Mouse (Mus musculus) CD8-positive naive resting alpha-beta T cell, adult 2 months (primary cell): ENCODE results near the gene Rfk.

Experiments used
- DNase-seq, 2 experiments: peaks; one replicate each; pipeline ENCODE4 v3.0.0; 2022; ENCODE audit warnings: low read depth in 2 of 2, low spot score in 2 of 2

Gene Rfk

DNA sequence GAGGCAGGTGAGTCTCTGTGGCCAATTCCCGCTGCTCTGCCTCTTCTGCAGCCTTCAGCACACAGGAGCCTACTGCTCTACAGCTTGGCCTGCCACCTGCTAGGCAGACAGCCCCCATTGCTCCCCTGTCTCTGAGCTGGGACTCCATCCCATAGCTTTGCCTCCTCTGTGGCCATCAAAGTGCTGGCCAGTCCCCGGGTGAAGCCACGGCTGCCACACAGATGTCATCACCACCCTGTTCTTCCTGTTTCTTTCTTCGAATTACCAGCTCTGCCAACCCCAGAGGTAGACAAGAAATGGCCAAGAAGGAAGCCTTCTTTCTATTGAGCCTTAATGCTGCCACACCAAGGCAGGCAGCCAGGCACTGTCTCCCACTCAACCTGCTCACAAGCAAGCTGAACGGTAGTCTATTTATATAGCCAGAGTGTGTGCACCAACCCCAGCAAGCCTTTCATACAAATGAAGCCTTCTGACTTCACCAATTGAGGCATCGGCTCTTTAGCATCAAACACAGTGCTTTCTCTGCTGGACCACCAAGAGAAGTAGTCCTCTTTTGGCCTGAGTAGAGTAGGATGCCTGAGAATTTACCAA is 10.9 kb upstream of the Rfk start:
- DNase-seq: no peak

DNA sequence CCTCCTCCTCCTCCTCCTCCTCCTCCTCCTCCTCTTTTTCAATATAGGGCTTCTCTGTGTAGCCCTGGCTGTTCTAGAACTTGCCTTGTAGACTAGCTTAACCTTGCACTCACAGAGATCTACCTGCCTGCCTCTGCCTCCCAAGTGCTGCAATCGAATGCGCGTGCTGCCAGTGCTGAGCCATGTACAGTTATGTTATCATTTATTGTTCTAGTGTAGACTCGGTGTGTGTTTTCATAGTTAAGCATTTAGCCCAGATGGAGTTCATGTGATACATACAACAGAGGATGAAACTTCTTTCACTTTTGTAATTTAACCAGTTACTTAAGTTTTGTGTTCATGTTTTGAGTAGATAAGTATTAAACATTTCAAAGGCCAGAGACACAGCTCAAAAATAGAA is 8.8 kb upstream of the Rfk start:
- DNase-seq: no peak

DNA sequence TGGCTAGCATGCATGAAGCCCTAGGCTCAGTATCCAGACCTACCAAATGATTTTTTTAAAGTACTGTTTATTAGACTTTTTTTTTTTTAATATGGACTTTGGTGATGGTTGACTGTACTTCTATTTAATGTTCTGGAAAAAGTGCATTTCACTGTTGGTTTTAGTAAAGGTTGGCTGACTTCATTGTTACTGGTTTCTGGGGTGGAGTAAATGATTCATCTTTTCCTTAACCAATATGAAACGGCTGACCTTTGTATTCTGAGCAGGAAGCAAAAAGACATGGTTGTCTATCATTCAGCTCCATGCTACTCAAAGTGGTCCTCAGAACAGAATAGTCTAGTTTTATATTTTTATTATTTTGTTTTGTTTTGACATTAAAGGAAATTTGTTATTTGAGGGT is 8.4 kb upstream of the Rfk start:
- DNase-seq: no peak

DNA sequence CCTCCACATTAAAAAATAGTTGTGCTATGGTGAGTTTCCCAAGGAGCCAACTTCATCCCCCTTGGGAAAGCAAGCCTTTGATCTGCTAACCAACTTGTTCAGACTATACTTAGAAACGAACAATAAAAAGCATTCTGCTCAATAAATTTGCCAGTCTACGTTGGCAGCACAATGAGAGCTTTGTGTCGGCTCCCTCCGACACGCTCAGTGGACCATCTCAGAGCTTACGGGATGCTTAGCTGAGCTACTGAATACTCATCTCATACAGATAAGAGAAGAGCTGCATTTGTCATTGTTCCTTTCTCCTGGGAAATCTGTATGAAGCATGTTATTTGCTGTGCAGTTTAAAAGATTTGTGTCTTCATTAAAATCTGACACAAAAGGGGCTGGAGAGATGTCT is 7.4 kb upstream of the Rfk start:
- no peak for DNase-seq

DNA sequence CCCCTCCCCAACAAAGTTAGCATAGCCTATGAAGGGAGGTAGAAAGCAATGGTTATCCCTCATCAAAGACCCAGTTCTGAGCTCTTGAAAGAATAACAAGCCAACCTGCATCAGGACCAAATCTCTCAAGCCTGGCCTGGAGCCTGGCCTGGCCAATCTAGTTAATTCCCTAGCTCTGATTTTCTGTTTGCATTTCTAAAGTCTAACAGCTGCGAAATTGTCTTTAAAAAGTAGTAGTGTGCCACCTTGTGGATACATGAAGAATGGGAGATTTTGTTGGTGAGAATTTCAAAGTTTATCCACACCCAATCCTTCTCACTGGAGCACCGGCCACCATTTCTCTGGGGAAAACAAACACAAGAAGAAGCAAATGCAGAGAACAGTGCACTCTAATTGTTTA is 5.4 kb upstream of the Rfk start:
- no peak for DNase-seq

DNA sequence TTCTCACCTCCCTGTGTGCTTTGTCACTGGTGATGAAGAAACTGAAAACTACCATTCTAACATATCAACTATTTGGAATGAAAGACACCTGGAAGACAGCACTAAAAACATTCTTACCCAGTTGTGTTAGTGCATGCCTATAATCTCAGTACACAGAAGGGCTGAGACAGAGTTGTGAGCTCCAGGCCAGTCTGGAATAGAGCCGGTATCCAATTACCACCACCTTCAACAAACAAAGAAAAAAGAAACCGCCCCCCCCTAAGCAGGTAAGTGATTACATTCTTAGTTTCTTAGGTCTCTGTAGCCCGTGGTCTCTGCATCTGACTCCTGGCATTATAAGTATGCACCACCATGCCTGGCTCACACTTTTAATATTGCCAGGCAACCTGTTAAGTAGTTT is 977 bp upstream of the Rfk start:
- no peak for DNase-seq

DNA sequence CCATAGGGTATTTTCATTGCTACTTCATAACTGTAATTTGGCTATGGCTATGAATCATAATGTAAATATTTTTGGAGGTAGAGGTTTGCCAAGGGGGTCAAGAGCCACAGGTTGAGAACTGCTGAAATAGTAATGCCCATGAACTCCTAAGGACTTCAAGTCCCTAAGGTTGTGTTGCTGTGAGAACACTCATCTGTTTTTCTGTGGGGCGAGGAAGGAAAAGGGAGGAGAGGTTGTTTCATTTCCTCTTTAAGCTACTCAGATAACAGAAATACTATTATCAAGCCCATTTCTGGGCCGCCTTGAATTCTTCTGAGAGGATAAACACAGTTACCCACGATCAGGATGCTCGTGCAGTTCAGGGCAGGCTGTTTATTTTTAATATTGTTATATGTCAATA is 3.0 kb downstream of the Rfk start:
- DNase-seq: no peak

DNA sequence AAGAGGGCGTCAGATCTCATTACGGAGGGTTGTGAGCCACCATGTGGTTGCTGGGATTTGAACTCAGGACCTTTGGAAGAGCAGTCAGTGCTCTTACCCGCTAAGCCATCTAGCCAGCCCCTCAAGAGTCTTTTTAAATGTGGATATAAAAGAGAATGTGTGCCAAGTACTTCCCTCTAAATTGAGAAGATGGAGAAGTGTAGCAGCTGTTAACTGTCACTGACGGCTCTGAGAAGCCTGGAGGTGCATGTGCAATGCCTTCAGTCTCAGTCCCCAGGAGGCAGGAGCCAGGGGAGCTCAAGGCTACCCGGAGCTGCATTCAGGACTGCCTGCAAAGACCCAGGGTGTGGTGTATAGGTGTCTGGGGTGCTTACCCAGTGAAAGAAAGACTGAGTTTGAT is 4.1 kb downstream of the Rfk start:
- no peak for DNase-seq

DNA sequence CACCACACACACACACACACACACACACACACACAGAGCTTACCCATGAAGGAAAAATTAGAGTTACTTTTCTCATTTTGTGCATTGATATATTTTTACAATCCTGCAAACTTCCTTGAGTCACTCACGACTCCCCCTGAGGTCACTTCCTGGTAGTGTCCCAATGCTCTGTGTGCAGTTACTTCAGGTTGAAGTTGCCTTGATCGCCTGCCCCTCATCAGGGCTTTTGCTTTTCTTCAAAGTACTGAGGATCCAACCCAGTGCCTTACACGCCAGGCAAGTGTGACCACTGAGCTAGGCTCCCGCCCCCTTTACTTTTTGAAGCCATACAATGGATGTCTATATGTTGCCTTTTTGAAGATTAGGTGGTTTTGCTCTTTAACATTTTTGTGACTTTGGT is 6.1 kb downstream of the Rfk start:
- no peak for DNase-seq

DNA sequence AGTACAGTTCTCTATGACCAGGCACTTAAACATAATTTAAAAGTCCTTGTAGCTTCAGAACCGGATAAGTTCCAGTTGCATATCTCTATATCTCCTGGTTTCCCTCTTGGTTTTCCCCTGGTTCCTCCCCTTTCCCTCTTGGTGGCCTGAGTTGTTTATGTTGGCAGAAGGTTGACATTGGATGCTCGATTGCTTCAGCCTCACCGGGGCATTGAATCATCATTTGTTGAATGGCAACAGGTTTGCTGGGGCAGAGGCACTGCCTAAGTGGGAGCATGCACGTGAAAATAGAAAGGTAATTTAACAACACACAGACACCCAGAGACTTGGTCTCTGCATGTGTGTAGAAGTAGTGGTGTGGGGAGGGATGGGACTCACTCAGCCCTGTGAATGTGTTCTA is 6.7 kb downstream of the Rfk start:
- no peak for DNase-seq

DNA sequence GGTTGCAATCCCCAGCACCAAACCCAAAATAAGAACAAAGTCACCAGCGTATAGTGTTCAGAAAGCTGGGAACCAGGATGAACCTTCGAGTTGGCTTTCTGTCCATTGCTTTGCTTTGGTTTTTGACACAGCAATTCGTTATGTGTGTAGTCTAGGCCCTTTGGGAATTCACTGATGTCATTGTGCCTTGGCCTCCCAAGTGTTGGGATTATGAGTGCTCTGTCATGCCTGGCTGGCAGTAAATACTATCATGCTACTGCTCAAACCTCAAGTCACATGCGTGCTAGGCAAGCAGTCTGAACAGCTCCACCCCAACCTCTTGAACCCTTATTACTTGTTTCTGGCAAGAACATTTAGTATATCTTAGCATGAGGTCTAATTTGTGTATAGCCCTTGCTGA is 9.3 kb downstream of the Rfk start:
- DNase-seq: no peak

DNA sequence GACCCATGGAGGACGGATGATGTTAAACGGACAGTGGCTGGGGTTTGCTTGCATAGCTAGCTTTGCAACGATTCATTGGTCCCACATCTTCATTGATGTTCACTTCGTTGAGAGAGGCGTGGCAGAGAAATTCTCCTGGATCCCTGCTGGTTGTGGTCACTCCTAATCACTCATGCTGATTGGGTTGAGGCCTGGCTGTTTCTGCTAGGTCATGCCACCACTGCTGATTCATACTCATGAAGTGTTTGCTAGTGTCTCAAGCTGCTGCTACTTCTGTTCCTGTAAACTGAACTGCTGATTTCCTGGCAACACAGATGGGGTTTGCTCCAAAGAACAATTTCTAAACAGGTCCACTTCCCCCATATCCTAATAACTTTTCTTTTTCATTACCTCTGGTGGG is 13.0 kb downstream of the Rfk start:
- no peak for DNase-seq

DNA sequence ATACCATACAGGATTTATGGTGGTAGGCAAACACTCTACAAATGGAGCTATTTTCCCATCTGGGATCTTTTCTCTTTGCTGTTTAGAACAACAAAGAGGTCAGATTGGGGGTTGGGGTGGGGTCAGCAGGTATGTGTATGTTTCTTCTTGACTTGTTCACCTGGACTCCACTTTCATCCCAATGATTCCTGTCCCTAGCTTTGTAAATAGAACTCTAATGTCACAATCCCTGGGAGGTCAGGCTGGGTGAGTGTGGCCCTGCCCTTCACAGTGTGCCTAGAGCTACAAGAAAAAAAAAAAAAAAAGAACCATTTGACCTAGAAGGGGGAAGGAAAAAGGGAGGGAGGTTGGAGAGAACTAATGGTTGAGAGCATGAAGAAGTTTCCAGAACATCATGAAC is 14.7 kb downstream of the Rfk start:
- no peak for DNase-seq

DNA sequence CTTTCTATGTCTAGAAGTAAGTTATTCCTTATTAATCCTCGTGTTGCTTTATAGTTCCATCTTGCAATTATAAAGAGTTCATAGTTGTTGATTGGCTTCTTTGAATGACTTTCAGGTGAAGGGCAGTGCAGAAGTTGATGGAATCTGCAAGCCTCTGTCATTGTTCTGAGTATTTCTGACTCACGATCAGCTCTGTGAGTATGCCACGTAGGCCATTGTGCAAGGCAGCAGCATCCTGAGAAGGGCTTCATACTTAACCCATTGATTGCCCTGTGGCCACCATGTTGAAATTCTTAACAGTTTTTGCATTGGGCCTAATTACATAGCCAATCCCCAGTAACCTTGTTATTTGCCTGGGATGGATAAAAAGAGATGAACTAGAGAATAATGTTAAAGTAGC is 15.5 kb downstream of the Rfk start:
- no peak for DNase-seq

DNA sequence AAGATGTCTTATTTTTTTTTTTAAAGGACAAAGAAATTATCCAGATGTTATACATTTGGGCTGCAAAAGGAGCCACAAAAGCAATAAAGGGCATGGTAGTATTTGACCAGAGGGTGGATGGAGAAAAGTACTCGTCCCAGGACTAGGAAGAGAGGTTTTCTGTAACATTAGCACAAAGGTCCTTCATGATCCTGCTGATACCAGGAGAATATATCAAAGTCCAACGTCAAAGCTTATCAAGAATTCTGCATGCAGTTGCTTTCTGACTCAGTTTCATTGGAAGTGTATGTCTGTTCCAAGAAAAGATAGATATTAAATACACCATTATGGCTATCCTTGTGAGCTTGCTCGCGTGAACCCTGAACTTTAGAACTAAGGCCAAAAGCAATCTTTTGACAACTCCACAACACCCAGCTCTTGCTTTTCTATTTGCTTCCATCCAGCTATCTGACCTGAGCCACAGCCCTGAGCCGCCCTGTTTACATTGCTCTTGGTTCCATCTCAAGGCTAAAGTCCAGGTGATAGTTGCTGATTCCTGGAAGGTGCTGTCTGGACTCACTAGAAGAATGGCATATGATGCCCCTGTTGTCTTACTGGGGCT is 16.7 kb downstream of the Rfk start:
- no peak for DNase-seq

DNA sequence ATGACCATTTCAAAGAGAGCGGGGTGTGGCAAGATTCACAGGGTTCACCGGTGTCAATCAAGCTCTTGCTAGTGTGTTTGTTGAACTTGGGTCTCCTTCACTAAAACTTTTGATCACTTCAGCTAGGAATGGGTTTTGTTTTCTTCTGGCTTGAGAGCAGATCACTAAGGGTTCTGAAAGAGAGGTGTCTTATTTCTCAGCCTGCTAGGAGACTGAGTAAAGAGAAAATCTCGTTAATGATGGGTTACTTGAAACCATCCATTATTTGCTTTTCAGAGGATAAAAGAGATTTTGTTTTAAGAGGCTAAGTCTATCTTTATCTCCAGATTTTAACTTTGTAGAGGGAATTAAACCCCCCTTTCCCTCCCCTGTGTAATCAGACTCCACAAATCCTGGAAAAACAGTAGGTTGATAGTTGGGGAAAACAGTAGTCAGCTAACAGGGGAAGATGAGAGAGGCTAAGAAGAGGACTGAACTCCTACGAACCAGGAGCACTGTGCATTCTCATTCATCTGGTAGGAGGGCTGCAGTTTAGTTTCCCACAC is 19.1 kb downstream of the Rfk start:
- DNase-seq: no peak

DNA sequence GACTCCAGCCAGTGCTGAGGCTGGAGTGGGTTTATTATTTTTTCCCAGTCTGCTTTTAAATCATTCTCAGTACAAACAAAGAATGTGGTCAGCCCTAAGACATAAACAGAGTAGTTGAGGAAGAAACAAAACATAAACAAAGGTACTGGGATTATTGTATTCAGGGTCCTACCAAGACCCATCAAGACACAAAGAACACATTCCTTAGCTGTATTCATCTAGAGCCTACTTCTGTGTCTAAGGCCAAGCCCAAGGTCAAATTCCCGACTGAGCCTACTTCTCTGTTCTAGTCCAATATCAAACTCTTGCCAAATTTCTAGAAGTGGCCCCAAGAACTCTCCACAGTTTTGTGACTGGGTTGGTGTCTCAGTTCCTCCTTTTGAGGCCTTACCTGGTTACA is 24.0 kb downstream of the Rfk start:
- DNase-seq: no peak

DNA sequence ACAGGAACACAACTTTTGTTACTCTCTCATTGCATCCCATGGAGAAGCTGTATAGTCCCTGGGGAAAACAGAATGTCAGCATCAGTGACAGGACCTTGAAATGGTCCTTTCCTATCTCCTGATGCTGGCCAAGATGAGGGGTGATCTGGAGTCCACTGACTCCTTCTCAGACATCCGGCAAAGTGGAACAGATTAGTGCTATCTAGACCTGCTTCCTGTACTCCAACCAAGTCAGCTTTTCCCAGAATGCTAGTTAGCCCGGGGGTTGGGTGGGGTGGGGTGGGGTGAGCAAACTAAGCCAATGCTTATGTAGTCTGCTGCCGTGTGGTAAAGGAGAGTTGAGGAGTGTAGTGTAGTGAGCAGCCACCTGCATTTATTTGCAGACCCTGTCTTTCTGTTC is 29.5 kb downstream of the Rfk start:
- DNase-seq: no peak

DNA sequence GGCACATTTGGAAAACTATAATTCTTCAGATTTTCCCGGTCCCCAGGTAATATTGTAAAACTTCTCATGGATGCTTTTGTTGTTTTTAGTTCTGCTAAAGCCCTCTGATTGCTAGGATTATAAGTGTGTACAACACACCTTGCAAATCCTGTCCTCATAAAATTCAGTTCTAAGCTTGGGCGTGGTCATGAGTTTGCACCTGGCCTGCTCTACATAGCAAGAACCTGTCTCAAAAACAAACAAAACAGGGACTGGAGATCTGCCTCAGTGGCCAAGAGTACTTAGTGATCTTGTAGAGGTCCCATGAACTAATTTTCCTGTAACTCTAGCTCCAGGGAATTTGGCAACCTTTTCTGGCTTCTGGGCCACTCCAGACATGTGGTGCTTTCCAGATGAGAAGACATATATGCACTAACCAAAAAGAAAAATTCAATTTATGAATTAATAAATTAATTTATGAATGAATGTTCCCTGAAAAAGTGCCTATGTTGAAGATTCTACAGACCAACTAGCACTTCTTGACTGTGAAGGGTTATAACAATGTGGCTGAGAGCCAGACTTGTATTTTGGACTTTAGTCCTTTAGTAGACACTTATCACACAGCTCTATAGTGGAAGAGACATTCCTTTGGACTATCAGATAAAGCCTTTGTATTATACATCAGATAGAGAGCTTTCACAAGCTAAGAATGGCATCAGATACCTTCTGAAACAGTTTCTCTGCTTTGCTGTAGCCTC is 34.1 kb downstream of the Rfk start:
- no peak for DNase-seq

DNA sequence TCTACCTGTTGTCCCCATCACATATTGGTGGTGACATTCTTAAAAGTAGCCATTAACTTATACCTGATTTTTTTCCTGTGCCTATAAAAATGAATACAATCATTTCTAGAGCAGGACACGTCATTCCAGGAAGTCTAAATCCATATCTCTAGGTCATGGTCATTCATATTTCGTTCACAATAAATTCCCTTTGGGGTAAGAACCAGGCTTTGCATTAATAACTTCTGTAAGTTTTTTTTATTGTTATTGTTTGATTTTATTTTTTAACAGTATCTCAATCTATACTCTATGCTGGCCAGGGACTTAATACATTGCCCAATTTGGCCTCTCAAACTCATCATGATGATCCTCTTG is 34.7 kb downstream of the Rfk start:
- DNase-seq: no peak

DNA sequence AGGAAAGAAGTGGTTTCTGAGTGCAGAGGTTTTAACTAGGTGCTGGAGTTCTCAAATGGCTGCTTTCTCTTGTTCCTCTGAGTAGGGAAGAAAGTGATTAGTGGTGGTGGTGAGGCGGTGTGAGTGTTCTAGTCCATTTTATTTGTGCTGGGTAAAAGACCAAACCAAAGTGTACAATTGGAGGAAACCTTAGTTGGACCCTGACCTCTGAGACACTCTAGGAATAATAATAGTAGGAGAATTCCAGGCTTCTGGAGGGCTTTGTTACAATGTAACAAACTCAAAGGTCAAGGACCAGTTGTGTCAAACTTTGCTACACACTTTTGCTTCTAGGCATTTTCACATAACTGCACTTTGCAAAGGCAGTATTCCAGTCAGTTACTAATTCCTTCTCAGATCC is 42.8 kb downstream of the Rfk start:
- no peak for DNase-seq

DNA sequence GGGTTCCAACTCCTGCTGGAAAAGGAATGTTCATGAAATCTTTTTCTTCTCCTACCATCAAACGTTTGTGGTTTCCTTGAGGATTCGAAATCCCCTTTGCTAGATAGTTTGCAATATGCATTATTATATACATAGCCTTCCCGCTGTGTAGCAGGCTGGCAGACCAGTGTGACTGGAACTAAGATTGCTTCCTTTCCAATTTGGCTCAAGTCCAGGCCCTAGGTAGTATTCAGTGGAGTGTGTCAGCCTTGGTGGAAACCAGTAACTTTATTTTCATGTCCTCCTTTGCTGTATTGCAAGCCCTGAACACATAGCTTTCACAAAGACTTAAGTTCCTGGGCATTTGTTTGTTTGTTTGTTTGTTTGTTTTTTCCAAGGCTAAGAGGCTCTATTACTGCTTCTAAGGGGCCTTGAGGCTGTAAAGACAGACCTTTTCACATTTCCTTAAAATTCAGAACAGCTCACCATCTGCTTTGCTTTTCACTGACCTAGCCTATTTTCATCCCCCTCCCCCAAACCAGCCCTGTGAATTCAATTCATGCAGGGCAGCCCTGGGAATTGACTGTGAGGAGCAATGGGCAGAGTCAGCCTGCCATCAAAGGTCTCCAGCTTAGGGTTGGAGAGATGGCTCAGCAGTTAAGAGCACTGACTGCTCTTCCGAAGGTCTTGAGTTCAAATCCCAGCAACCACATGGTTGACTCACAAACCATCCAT is 45.8 kb downstream of the Rfk start:
- no peak for DNase-seq
